Comparison of ENCODE assay signal across 34 mouse cellular contexts in genomic region chr3:116632971-116633370, GRCm38 (mm10). TPM values are rescaled to one million over a fixed set of nuclear protein-coding genes. Genes with fewer than 3 reads are reported as not detected.
DNase-seq lines count a peak whose midpoint lies in the region; ATAC-seq lines count a peak whose summit lies in the region.
"Had no signal": no experiment of that assay in that cellular context is flagged by ENCODE, and none has a peak within 500 bp of the region (broad histone marks: within the 10 kb centered on the region; RNA-seq: fewer than 3 reads in every experiment).

No protein-coding gene starts in this region.

- no peak for ATAC-seq in embryonic facial prominence, embryonic 14.5 days (ENCODE audit: low read depth)
- ATAC-seq in megakaryocyte, adult 5-6 weeks (ENCODE audit: poor library complexity, severe bottlenecking): peak; percentile 31; the same call in 1 of the 2 replicates
- no peak for ATAC-seq in intestine, embryonic 16.5 days
- ATAC-seq: activated CD4-positive, CD25-positive, alpha-beta regulatory T cell, adult 4 months; forebrain, embryonic 14.5 days; forebrain, postnatal 0 days had no signal

- no peaks in the 10 kb centered on the region for H3K9me3 ChIP-seq in embryonic facial prominence, embryonic 14.5 days (ENCODE audit: control insufficient read depth, low read length)
- no peaks in the 10 kb centered on the region for H3K9me3 ChIP-seq in embryonic facial prominence, embryonic 10.5 days
- no peaks in the 10 kb centered on the region for H3K9me3 ChIP-seq in intestine, embryonic 16.5 days (ENCODE audit: control insufficient read depth, low read length)
- H3K9me3 ChIP-seq: embryonic facial prominence, embryonic 13.5 days; heart, embryonic 10.5 days; heart, embryonic 13.5 days; hindbrain, embryonic 12.5 days; hindbrain, embryonic 15.5 days had no signal

- H3K4me1 ChIP-seq in embryonic facial prominence, embryonic 14.5 days (ENCODE audit: control insufficient read depth, insufficient read depth, low read length): no peaks in the 10 kb centered on the region
- H3K4me1 ChIP-seq in embryonic facial prominence, embryonic 10.5 days: no peaks in the 10 kb centered on the region
- H3K4me1 ChIP-seq in intestine, embryonic 16.5 days (ENCODE audit: control insufficient read depth, insufficient read depth, low read length): no peaks in the 10 kb centered on the region
- H3K4me1 ChIP-seq: embryonic facial prominence, embryonic 13.5 days; hindbrain, embryonic 12.5 days; hindbrain, embryonic 15.5 days had no signal

- H3K27me3 ChIP-seq in embryonic facial prominence, embryonic 14.5 days (replicated peaks; ENCODE audit: control insufficient read depth, insufficient read depth, low read length): no peaks in the 10 kb centered on the region
- H3K27me3 ChIP-seq in embryonic facial prominence, embryonic 10.5 days (replicated peaks; ENCODE audit: low read depth, poor library complexity, severe bottlenecking): no peaks in the 10 kb centered on the region
- H3K27me3 ChIP-seq in intestine, embryonic 16.5 days (replicated peaks; ENCODE audit: control insufficient read depth, insufficient read depth, low read length): no peaks in the 10 kb centered on the region
- H3K27me3 ChIP-seq: CH12.LX; embryonic facial prominence, embryonic 13.5 days; heart, embryonic 13.5 days; hindbrain, embryonic 12.5 days; hindbrain, embryonic 15.5 days had no signal

- no peak overlapping the region for H3K4me2 ChIP-seq in embryonic facial prominence, embryonic 14.5 days (ENCODE audit: low read depth, low read length)
- H3K4me2 ChIP-seq in intestine, embryonic 16.5 days (ENCODE audit: low read depth, low read length): no peak overlapping the region
- H3K4me2 ChIP-seq: embryonic facial prominence, embryonic 13.5 days; heart, embryonic 13.5 days; hindbrain, embryonic 12.5 days; hindbrain, embryonic 15.5 days had no signal

- no peak overlapping the region for H3K27ac ChIP-seq in embryonic facial prominence, embryonic 14.5 days (replicated peaks; ENCODE audit: low read depth, low read length)
- H3K27ac ChIP-seq in embryonic facial prominence, embryonic 10.5 days (replicated peaks): no peak overlapping the region
- H3K27ac ChIP-seq in intestine, embryonic 16.5 days (ENCODE audit: low read length): no peak overlapping the region
- H3K27ac ChIP-seq: embryonic facial prominence, embryonic 13.5 days; gastrocnemius, adult 2 months; heart, adult 2 months; heart, embryonic 10.5 days; heart, embryonic 13.5 days; hindbrain, embryonic 12.5 days; hindbrain, embryonic 15.5 days had no signal

- WGBS in embryonic facial prominence, embryonic 14.5 days: 84% methylated on average over 3 of the region's 3 CpGs
- 93% methylated on average over 3 of the region's 3 CpGs for WGBS in embryonic facial prominence, embryonic 10.5 days
- 89% methylated on average over 3 of the region's 3 CpGs for WGBS in intestine, embryonic 16.5 days

- H3K9ac ChIP-seq in embryonic facial prominence, embryonic 14.5 days (ENCODE audit: low read depth, low read length): no peak overlapping the region
- no peak overlapping the region for H3K9ac ChIP-seq in intestine, embryonic 16.5 days (ENCODE audit: low read depth, low read length)
- H3K9ac ChIP-seq: embryonic facial prominence, embryonic 13.5 days; forebrain, postnatal 0 days; heart, embryonic 13.5 days; hindbrain, embryonic 12.5 days; hindbrain, embryonic 15.5 days had no signal

- H3K4me3 ChIP-seq in embryonic facial prominence, embryonic 14.5 days (ENCODE audit: low read depth, low read length): no peak overlapping the region
- H3K4me3 ChIP-seq in embryonic facial prominence, embryonic 10.5 days: no peak overlapping the region
- H3K4me3 ChIP-seq in intestine, embryonic 16.5 days (ENCODE audit: low read length): no peak overlapping the region
- H3K4me3 ChIP-seq: embryonic facial prominence, embryonic 13.5 days; gastrocnemius, adult 2 months; heart, adult 2 months; heart, embryonic 10.5 days; heart, embryonic 13.5 days; hindbrain, embryonic 12.5 days; hindbrain, embryonic 15.5 days had no signal

- peaks cover 76% of the 10 kb centered on the region for H3K36me3 ChIP-seq in embryonic facial prominence, embryonic 14.5 days (ENCODE audit: control insufficient read depth, insufficient read depth, low read length)
- peaks cover 96% of the 10 kb centered on the region for H3K36me3 ChIP-seq in embryonic facial prominence, embryonic 10.5 days (replicated peaks)
- peaks cover 9% of the 10 kb centered on the region for H3K36me3 ChIP-seq in intestine, embryonic 16.5 days (ENCODE audit: control insufficient read depth, insufficient read depth, low read length)

- intact Hi-C loops in left cerebral cortex, postnatal 36 days (cut with DNase I): no loop called here

- DNase-seq in embryonic facial prominence, embryonic 14.5 days (ENCODE audit: low spot score): peak; percentile 8
- DNase-seq in embryonic facial prominence, embryonic 10.5 days (ENCODE audit: low spot score): no peak
- DNase-seq in 416B (ENCODE audit: low read depth) (peak; percentile 58), adipocyte (ENCODE audit: low spot score) (peak; percentile 29)
- DNase-seq in neural tube, embryonic 10.5 days (ENCODE audit: extremely low spot score, low spot score): no peak
- no peak for DNase-seq in left cerebral cortex, postnatal 36 days (ENCODE audit: low spot score in 2 of 2)
- DNase-seq: adrenal gland, postnatal 10 days; adrenal gland, postnatal 36 days; B cell, adult 2 months; cerebellum, adult 2 months; cerebellum, adult 9-11 months; cerebellum, postnatal 25 days; forebrain, postnatal 0 days; gastrocnemius, adult 2 months; gastrocnemius, postnatal 14 days; heart, adult 2 months had no signal

RNA-seq across cellular contexts. Expression of gene Trmt13, which starts 18.6 kb away (rescaled TPM):
- 17.5 and 20.1 TPM in 2 replicates for polyA plus RNA-seq in embryonic facial prominence, embryonic 14.5 days (2014; fragmentation: Nextera tagmentation; extraction: Ambion mirVana)
- 24.7 and 24.9 TPM in 2 replicates for polyA plus RNA-seq in embryonic facial prominence, embryonic 10.5 days (2016; fragmentation: Nextera tagmentation; extraction: Ambion mirVana)
- 17.7 and 19.4 TPM in 2 replicates for total RNA-seq in megakaryocyte, adult 5-6 weeks (2015)
- 22.1 and 27.0 TPM in 2 replicates for total RNA-seq in megakaryocyte, adult 5-6 weeks (2017)
- 17.0 and 20.5 TPM in 2 replicates for polyA plus RNA-seq in intestine, embryonic 16.5 days (2015; fragmentation: Nextera tagmentation; extraction: Ambion mirVana)
- 10 to 100 TPM; 13.8 to 20.9 TPM for total RNA-seq in left cerebral cortex, postnatal 36 days (2021)

RNA-seq across cellular contexts. Expression of gene Mfsd14a, which starts 29.5 kb away (rescaled TPM):
- 77.5 and 86.2 TPM in 2 replicates for polyA plus RNA-seq in embryonic facial prominence, embryonic 14.5 days (2014; fragmentation: Nextera tagmentation; extraction: Ambion mirVana)
- 80.7 and 87.8 TPM in 2 replicates for polyA plus RNA-seq in embryonic facial prominence, embryonic 10.5 days (2016; fragmentation: Nextera tagmentation; extraction: Ambion mirVana)
- total RNA-seq in megakaryocyte, adult 5-6 weeks (2015): 82.7 and 88.5 TPM in 2 replicates
- total RNA-seq in megakaryocyte, adult 5-6 weeks (2017): 91.5 and 95.8 TPM in 2 replicates
- 81.3 TPM in 2 replicates for polyA plus RNA-seq in intestine, embryonic 16.5 days (2015; fragmentation: Nextera tagmentation; extraction: Ambion mirVana)
- 10 to 100 TPM; 55.1 to 55.4 TPM for total RNA-seq in left cerebral cortex, postnatal 36 days (2021)

RNA-seq across cellular contexts. Expression of gene Sass6, which starts 38.2 kb away (rescaled TPM):
- 15.0 and 15.5 TPM in 2 replicates for polyA plus RNA-seq in embryonic facial prominence, embryonic 14.5 days (2014; fragmentation: Nextera tagmentation; extraction: Ambion mirVana)
- 38.5 and 39.6 TPM in 2 replicates for polyA plus RNA-seq in embryonic facial prominence, embryonic 10.5 days (2016; fragmentation: Nextera tagmentation; extraction: Ambion mirVana)
- total RNA-seq in megakaryocyte, adult 5-6 weeks (2015): 33.6 and 36.1 TPM in 2 replicates
- total RNA-seq in megakaryocyte, adult 5-6 weeks (2017): 44.9 and 46.2 TPM in 2 replicates
- polyA plus RNA-seq in intestine, embryonic 16.5 days (2015; fragmentation: Nextera tagmentation; extraction: Ambion mirVana): 11.3 and 14.4 TPM in 2 replicates
- total RNA-seq in left cerebral cortex, postnatal 36 days (2021): 1 to 10 TPM; 6.1 to 7.6 TPM

RNA-seq across cellular contexts. Expression of gene Gm43191, which starts 48.1 kb away (rescaled TPM):
- not detected in 2 replicates for polyA plus RNA-seq in embryonic facial prominence, embryonic 14.5 days (2014; fragmentation: Nextera tagmentation; extraction: Ambion mirVana)
- polyA plus RNA-seq in embryonic facial prominence, embryonic 10.5 days (2016; fragmentation: Nextera tagmentation; extraction: Ambion mirVana): not detected in 2 replicates
- total RNA-seq in megakaryocyte, adult 5-6 weeks (2015): not detected in 2 replicates
- total RNA-seq in megakaryocyte, adult 5-6 weeks (2017): not detected in 2 replicates
- not detected in 2 replicates for polyA plus RNA-seq in intestine, embryonic 16.5 days (2015; fragmentation: Nextera tagmentation; extraction: Ambion mirVana)
- not detected for total RNA-seq in left cerebral cortex, postnatal 36 days (2021)
- total RNA-seq: adrenal gland, adult 18-20 months; adrenal gland, postnatal 10 days; adrenal gland, postnatal 36 days; CH12.LX; common myeloid progenitor, adult 5-6 weeks; forebrain, postnatal 0 days; gastrocnemius, adult 2 months; gastrocnemius, postnatal 14 days; hematopoietic stem cell, adult 5-6 weeks had no signal
- polyA plus RNA-seq: activated CD4-positive, CD25-positive, alpha-beta regulatory T cell, adult 4 months; cerebellum, adult 2 months; embryonic facial prominence, embryonic 13.5 days; forebrain, embryonic 11.5 days; forebrain, embryonic 14.5 days; forebrain, postnatal 0 days; frontal cortex, adult 2 months; gonadal fat pad, adult 2 months; heart, adult 2 months; heart, embryonic 13.5 days; heart, embryonic 16.5 days; hindbrain, embryonic 12.5 days; hindbrain, embryonic 15.5 days; intestine, embryonic 14.5 days had no signal

Comparison
In these comparisons a context has a peak if more than half of its experiments do, and no peak if none do; other contexts are left out.
1. DNase-seq: peak in embryonic facial prominence, embryonic 14.5 days (single experiment), 416B (single experiment) and adipocyte (single experiment); none in embryonic facial prominence, embryonic 10.5 days (single experiment), neural tube, embryonic 10.5 days (single experiment) and left cerebral cortex, postnatal 36 days (0 of 2).